Mouse (Mus musculus) forebrain, embryonic 16.5 days (tissue): ENCODE results near the gene Rpl36. TPM values are rescaled to one million over a fixed set of nuclear protein-coding genes. Genes with fewer than 3 reads are reported as not detected.

ENCODE experiments used
- ATAC-seq: fragments of 200-750 bp; cut with Nextera tagmentation; 2 replicates; pipeline ENCODE4 v1.8.0; 2017; ENCODE audit warnings: mild to moderate bottlenecking, moderate library complexity
- H3K27ac ChIP-seq: fragments of 300-500 bp; sonication (generic); 2 replicates; pipeline ENCODE4 v1.5.1; 2014; ENCODE audit warnings: low read length, control low read depth
- H3K27me3 ChIP-seq: fragments of 300-500 bp; sonication (generic); replicated peaks from 2 replicates; pipeline ENCODE4 v1.6.1; 2014; ENCODE audit warnings: low read length; ENCODE audit not compliant: control insufficient read depth, insufficient read depth
- H3K36me3 ChIP-seq: fragments of 300-500 bp; sonication (generic); 2 replicates; pipeline ENCODE4 v1.6.1; 2014; ENCODE audit not compliant: control insufficient read depth, insufficient read depth
- H3K4me1 ChIP-seq: fragments of 300-500 bp; sonication (generic); replicated peaks from 2 replicates; pipeline ENCODE4 v1.6.1; 2014; ENCODE audit warnings: low read length; ENCODE audit not compliant: control insufficient read depth, insufficient read depth
- H3K4me2 ChIP-seq: fragments of 300-500 bp; sonication (generic); 2 replicates; pipeline ENCODE4 v1.6.1; 2014; ENCODE audit warnings: mild to moderate bottlenecking, low read length, control low read depth
- H3K4me3 ChIP-seq: fragments of 300-500 bp; sonication (generic); replicated peaks from 2 replicates; pipeline ENCODE4 v1.5.1; 2014; ENCODE audit warnings: mild to moderate bottlenecking, low read length, control low read depth
- H3K9ac ChIP-seq: fragments of 300-500 bp; sonication (generic); replicated peaks from 2 replicates; pipeline ENCODE4 v1.6.1; 2014; ENCODE audit warnings: low read depth, low read length, control low read depth
- H3K9me3 ChIP-seq: fragments of 300-500 bp; sonication (generic); 2 replicates; pipeline ENCODE4 v1.6.1; 2016; ENCODE audit warnings: low read length; ENCODE audit not compliant: control insufficient read depth
- WGBS: fragments of 180-500 bp; shearing (Covaris S2); extraction: QIAGEN DNeasy Blood & Tissue Kit; methylation state at CpG from one replicate; pipeline ENCODE4 v1.1.7; 2014; 5-methylcytosine and 5-hydroxymethylcytosine counted together
- polyA plus RNA-seq: library from polyadenylated mRNA; unstranded; fragments of >200 nt; fragmentation: Nextera tagmentation; extraction: Ambion mirVana; gene quantifications from 2 replicates; pipeline ENCODE4 v1.2.1, GENCODE M21; 2015

Gene Rpl36
- polyA plus RNA-seq, 1 experiment from 2014 or later = 921 TPM

GRCm38 (mm10) chr17:56656171-56656570 lies 43.0 kb downstream of the Rpl36 start:
- no peak overlapping the region for H3K4me2 ChIP-seq
- no peak overlapping the region for H3K4me3 ChIP-seq
- H3K36me3 ChIP-seq = no peaks in the 10 kb centered on the region
- H3K27ac ChIP-seq = no peak overlapping the region
- no peak overlapping the region for H3K9ac ChIP-seq
- no peak for ATAC-seq
- no peaks in the 10 kb centered on the region for H3K9me3 ChIP-seq
- no peaks in the 10 kb centered on the region for H3K4me1 ChIP-seq
- WGBS = 86% methylated on average over 6 of the region's 6 CpGs
- no peaks in the 10 kb centered on the region for H3K27me3 ChIP-seq

- no peak overlapping the region for H3K4me2 ChIP-seq
- ATAC-seq = no peak
Measured at GRCm38 (mm10) chr17:56663659-56664058, 50.4 kb downstream of the Rpl36 start.

More at GRCm38 (mm10) chr17:56663659-56664058, 50.4 kb downstream of the Rpl36 start:
- H3K36me3 ChIP-seq = no peaks in the 10 kb centered on the region
- peaks cover 5% of the 10 kb centered on the region for H3K4me1 ChIP-seq
- 61% methylated on average over 3 of the region's 3 CpGs for WGBS
- H3K9me3 ChIP-seq = no peaks in the 10 kb centered on the region
- no peak overlapping the region for H3K4me3 ChIP-seq
- H3K9ac ChIP-seq = no peak overlapping the region
- H3K27me3 ChIP-seq = no peaks in the 10 kb centered on the region
- no peak overlapping the region for H3K27ac ChIP-seq

Other genes with a start within 250 kb of the Rpl36 start
- 359 and 391 TPM in 2 replicates for gene Ptprs, start 136.9 kb upstream of the Rpl36 start, polyA plus RNA-seq
- gene Znrf4, start 101.0 kb upstream of the Rpl36 start, polyA plus RNA-seq = 0.21 TPM in 1 of 2 replicates, not detected in the other
- gene Gm20219, start 59.0 kb upstream of the Rpl36 start, polyA plus RNA-seq = 0.51 and 0.92 TPM in 2 replicates
- 72.9 and 85.4 TPM in 2 replicates for gene Safb2, start 28.8 kb upstream of the Rpl36 start, polyA plus RNA-seq
- 121 and 133 TPM in 2 replicates for gene Safb, start 28.6 kb upstream of the Rpl36 start, polyA plus RNA-seq
- 167 and 179 TPM in 2 replicates for gene 2410015M20Rik, start 3.6 kb upstream of the Rpl36 start, polyA plus RNA-seq
- 48.2 and 48.6 TPM in 2 replicates for gene Lonp1, start 13.5 kb downstream of the Rpl36 start, polyA plus RNA-seq
- 1.0 and 1.5 TPM in 2 replicates for gene Catsperd, start 14.7 kb downstream of the Rpl36 start, polyA plus RNA-seq
- 114 and 120 TPM in 2 replicates for gene Ranbp3, start 59.9 kb downstream of the Rpl36 start, polyA plus RNA-seq
- gene Ndufa11, start 104.4 kb downstream of the Rpl36 start, polyA plus RNA-seq = 377 and 426 TPM in 2 replicates
- gene Vmac, start 104.6 kb downstream of the Rpl36 start, polyA plus RNA-seq = 20.6 and 21.8 TPM in 2 replicates
- gene Nrtn, start 144.1 kb downstream of the Rpl36 start, polyA plus RNA-seq = 0.73 and 0.84 TPM in 2 replicates
- 73.5 and 90.4 TPM in 2 replicates for gene Dus3l, start 151.3 kb downstream of the Rpl36 start, polyA plus RNA-seq
- gene Prr22, start 156.8 kb downstream of the Rpl36 start, polyA plus RNA-seq = 0.96 and 1.0 TPM in 2 replicates
- 3.7 and 4.2 TPM in 2 replicates for gene Rfx2, start 217.6 kb downstream of the Rpl36 start, polyA plus RNA-seq